Mouse (Mus musculus) kidney, embryonic 14.5 days (tissue): ENCODE measurements at regions not wholly inside any gene's neighbourhood (a gene's known extent, or its start where the extent isn't known, plus 50 kb on each side); places are given as distances from the start of the nearest gene placed in this dataset.

Source experiments
- ATAC-seq: fragments of 200-750 bp; cut with Nextera tagmentation; 2 replicates; pipeline ENCODE4 v1.8.0; 2017; ENCODE audit warnings: moderate number of reproducible peaks, mild to moderate bottlenecking, moderate TSS enrichment, moderate library complexity; ENCODE audit not compliant: low FRiP score, low TSS enrichment
- H3K27ac ChIP-seq: fragments of 300-500 bp; sonication (generic); 2 replicates; pipeline ENCODE4 v1.5.1; 2014; ENCODE audit warnings: low read depth, mild to moderate bottlenecking, low read length, moderate library complexity, mixed read lengths
- H3K27me3 ChIP-seq: fragments of 300-500 bp; sonication (generic); 2 replicates; pipeline ENCODE4 v1.6.1; 2014; ENCODE audit warnings: mild to moderate bottlenecking, low read length; ENCODE audit not compliant: control insufficient read depth, insufficient read depth
- H3K36me3 ChIP-seq: fragments of 300-500 bp; sonication (generic); 2 replicates; pipeline ENCODE4 v1.6.1; 2014; ENCODE audit warnings: low read length, mixed read lengths; ENCODE audit not compliant: control insufficient read depth, insufficient read depth
- H3K4me1 ChIP-seq: fragments of 300-500 bp; sonication (generic); 2 replicates; pipeline ENCODE4 v1.6.1; 2014; ENCODE audit warnings: low read length, mixed read lengths; ENCODE audit not compliant: control insufficient read depth, insufficient read depth
- H3K4me2 ChIP-seq: fragments of 300-500 bp; sonication (generic); replicated peaks from 2 replicates; pipeline ENCODE4 v1.6.1; 2014; ENCODE audit warnings: low read depth, mild to moderate bottlenecking, low read length
- H3K4me3 ChIP-seq: fragments of 300-500 bp; sonication (generic); 2 replicates; pipeline ENCODE4 v1.5.1; 2014; ENCODE audit warnings: mild to moderate bottlenecking, low read length
- H3K9ac ChIP-seq: fragments of 300-500 bp; sonication (generic); 2 replicates; pipeline ENCODE4 v1.6.1; 2014; ENCODE audit warnings: low read depth, mild to moderate bottlenecking, low read length, moderate library complexity
- H3K9me3 ChIP-seq: fragments of 300-500 bp; sonication (generic); 2 replicates; pipeline ENCODE4 v1.6.1; 2016; ENCODE audit warnings: low read length; ENCODE audit not compliant: control insufficient read depth
- WGBS: fragments of 180-500 bp; shearing (Covaris S2); extraction: QIAGEN DNeasy Blood & Tissue Kit; methylation state at CpG from one replicate; pipeline ENCODE4 v1.1.7; 2014; 5-methylcytosine and 5-hydroxymethylcytosine counted together

GRCm38 (mm10) chr3:34456488-34457433, 193.4 kb upstream of the Sox2 start:
- no peak overlapping the region for H3K4me2 ChIP-seq
- no peak overlapping the region for H3K9ac ChIP-seq
- WGBS: 76% methylated on average over 23 of the region's 23 CpGs
- H3K27me3 ChIP-seq: no peaks in the 10 kb centered on the region
- no peaks in the 10 kb centered on the region for H3K4me1 ChIP-seq
- no peak overlapping the region for H3K27ac ChIP-seq
- H3K9me3 ChIP-seq: no peaks in the 10 kb centered on the region
- no peak overlapping the region for H3K4me3 ChIP-seq
- H3K36me3 ChIP-seq: no peaks in the 10 kb centered on the region
- no peak for ATAC-seq

GRCm38 (mm10) chr3:34454026-34454624, 196.1 kb upstream of the Sox2 start:
- no peaks in the 10 kb centered on the region for H3K36me3 ChIP-seq
- H3K4me1 ChIP-seq: no peaks in the 10 kb centered on the region
- 96% methylated on average over 19 of the region's 24 CpGs for WGBS
- H3K9me3 ChIP-seq: no peaks in the 10 kb centered on the region
- no peak overlapping the region for H3K4me2 ChIP-seq
- no peak for ATAC-seq
- H3K4me3 ChIP-seq: no peak overlapping the region
- no peaks in the 10 kb centered on the region for H3K27me3 ChIP-seq
- H3K27ac ChIP-seq: no peak overlapping the region
- H3K9ac ChIP-seq: no peak overlapping the region

GRCm38 (mm10) chr3:34445354-34445753, 204.9 kb upstream of the Sox2 start:
- Histone ChIP-seq H3K27me3 (no peaks in the 10 kb centered on the region), H3K36me3 (no peaks in the 10 kb centered on the region), H3K9ac (no peak overlapping the region), H3K4me2 (no peak overlapping the region), H3K9me3 (no peaks in the 10 kb centered on the region), H3K4me1 (no peaks in the 10 kb centered on the region), H3K27ac (no peak overlapping the region), H3K4me3 (no peak overlapping the region)
- no peak for ATAC-seq
- 63% methylated on average over 7 of the region's 7 CpGs for WGBS

- ATAC-seq: no peak
Observed at GRCm38 (mm10) chr3:34444802-34445201, 205.4 kb upstream of the Sox2 start.

GRCm38 (mm10) chr3:34443731-34444628, 206.2 kb upstream of the Sox2 start:
- H3K9ac ChIP-seq: no peak overlapping the region
- no peak overlapping the region for H3K4me2 ChIP-seq

More at GRCm38 (mm10) chr3:34444802-34445201, 205.4 kb upstream of the Sox2 start:
- H3K9ac ChIP-seq: no peak overlapping the region
- no peaks in the 10 kb centered on the region for H3K36me3 ChIP-seq
- 59% methylated on average over 5 of the region's 5 CpGs for WGBS
- no peaks in the 10 kb centered on the region for H3K4me1 ChIP-seq
- no peaks in the 10 kb centered on the region for H3K9me3 ChIP-seq
- H3K4me3 ChIP-seq: no peak overlapping the region
- no peaks in the 10 kb centered on the region for H3K27me3 ChIP-seq
- no peak overlapping the region for H3K27ac ChIP-seq
- no peak overlapping the region for H3K4me2 ChIP-seq

GRCm38 (mm10) chr3:34443307-34443706, 206.9 kb upstream of the Sox2 start:
- Histone ChIP-seq H3K9ac (no peak overlapping the region), H3K9me3 (no peaks in the 10 kb centered on the region), H3K4me2 (no peak overlapping the region), H3K36me3 (no peaks in the 10 kb centered on the region), H3K4me3 (no peak overlapping the region), H3K27ac (no peak overlapping the region), H3K4me1 (no peaks in the 10 kb centered on the region), H3K27me3 (no peaks in the 10 kb centered on the region)
- 73% methylated on average over 5 of the region's 5 CpGs for WGBS
- ATAC-seq: no peak

More at GRCm38 (mm10) chr3:34443731-34444628, 206.2 kb upstream of the Sox2 start:
- Histone ChIP-seq H3K9me3 (no peaks in the 10 kb centered on the region), H3K27ac (no peak overlapping the region), H3K4me3 (no peak overlapping the region), H3K36me3 (no peaks in the 10 kb centered on the region), H3K27me3 (no peaks in the 10 kb centered on the region), H3K4me1 (no peaks in the 10 kb centered on the region)
- 39% methylated on average over 28 of the region's 28 CpGs for WGBS
- ATAC-seq: no peak

GRCm38 (mm10) chr3:34441792-34442191, 208.4 kb upstream of the Sox2 start:
- ATAC-seq: no peak

GRCm38 (mm10) chr3:34441266-34441665, 208.9 kb upstream of the Sox2 start:
- Histone ChIP-seq H3K9ac (no peak overlapping the region), H3K27ac (no peak overlapping the region), H3K27me3 (no peaks in the 10 kb centered on the region), H3K4me3 (no peak overlapping the region), H3K4me2 (no peak overlapping the region), H3K4me1 (no peaks in the 10 kb centered on the region), H3K9me3 (no peaks in the 10 kb centered on the region), H3K36me3 (no peaks in the 10 kb centered on the region)
- WGBS: 61% methylated on average over 5 of the region's 5 CpGs
- ATAC-seq: no peak

More at GRCm38 (mm10) chr3:34441792-34442191, 208.4 kb upstream of the Sox2 start:
- H3K9ac ChIP-seq: no peak overlapping the region
- H3K4me3 ChIP-seq: no peak overlapping the region
- WGBS: 71% methylated on average over 4 of the region's 4 CpGs
- no peaks in the 10 kb centered on the region for H3K4me1 ChIP-seq
- H3K27me3 ChIP-seq: no peaks in the 10 kb centered on the region
- H3K27ac ChIP-seq: no peak overlapping the region
- H3K36me3 ChIP-seq: no peaks in the 10 kb centered on the region
- no peaks in the 10 kb centered on the region for H3K9me3 ChIP-seq
- H3K4me2 ChIP-seq: no peak overlapping the region
